Mouse (Mus musculus): ENCODE data around the gene Arhgap30.

Arhgap30 gene

DNA sequence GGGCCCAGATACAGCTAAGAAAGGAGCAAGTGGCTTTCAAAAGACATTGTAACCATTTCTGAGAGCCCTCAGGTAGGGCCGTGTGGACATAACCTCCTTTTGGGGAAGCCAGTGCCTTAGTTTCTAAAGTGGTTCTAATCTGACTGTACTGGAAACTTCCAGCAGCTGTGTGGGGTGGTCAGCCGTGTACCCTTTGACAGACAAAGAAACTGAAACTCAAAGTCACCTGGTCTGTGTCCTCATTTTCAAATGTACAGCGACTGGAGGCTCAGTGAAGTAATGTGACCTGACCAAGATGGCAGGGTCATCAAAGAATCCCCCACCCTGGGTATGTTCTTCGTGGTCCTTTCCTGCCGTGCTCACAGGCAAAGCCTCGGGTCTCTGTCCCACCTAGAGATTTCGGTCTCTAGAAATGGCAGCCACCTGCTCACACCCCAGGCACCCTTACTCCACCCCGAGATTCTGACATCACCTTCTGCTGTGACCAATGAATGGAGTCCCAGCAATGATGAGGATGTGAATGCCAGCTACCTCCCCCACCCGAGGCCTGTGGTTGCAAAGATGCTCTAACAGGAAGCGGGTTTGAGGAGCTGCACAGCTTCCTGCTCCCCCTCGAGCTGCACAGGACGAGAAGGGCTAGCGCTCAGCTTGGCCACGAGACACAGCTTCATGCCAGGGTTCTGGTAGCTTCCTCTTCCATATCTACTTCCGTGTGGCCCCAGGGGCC is at the start of gene Arhgap30:
Arhgap30 (plus strand) TSS at position 579 of the 727 bp plus-strand sequence.
- DNase-seq (ENCODE audit: low spot score in 2 of 2) = no peak

DNA sequence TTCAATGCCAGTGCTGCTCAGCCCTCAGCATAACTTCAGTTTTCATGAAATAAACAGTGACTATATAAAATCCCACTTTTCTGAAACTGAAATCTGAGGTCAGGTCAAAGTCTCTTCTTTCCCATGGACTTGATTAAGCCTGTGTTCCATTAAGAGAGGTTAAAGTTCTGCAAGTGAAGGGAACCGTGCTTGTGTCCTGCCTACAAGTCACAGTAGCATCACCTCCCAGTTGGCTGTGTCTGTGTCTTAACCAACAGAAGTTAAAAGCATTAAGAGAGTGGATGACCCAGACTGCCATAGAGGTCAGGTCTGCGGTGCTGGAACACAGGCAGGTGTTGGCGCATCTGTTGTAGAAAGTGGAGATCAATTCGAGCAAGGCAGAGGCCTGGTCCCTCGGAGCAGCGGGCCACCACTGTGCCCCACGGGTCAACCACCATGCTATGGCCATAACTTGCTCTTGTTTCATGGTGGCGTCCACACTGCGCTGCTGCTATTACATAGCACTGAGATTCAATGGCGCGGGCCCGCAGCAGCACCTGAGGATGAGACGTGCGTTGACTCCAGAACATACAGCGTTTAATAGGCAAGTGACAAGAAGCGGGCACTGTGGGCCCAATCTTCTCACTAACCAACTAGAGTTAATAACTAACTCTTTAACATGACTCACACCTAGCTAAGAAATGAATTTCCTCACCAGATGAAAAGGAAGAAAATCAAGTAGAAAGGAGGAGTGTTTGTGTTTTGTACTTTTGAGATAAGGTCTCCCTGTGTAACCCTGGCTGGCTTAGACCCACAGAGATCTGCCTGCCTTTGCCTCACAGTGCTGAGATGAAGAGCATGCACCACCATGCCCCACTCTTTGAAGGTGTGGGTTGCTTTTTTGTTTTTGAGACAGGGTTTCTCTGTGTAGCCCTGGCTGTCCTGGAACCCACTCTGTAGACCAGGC is 46.2 kb upstream of the Arhgap30 start:
- DNase-seq (ENCODE audit: low spot score in 2 of 2) = no peak

DNA sequence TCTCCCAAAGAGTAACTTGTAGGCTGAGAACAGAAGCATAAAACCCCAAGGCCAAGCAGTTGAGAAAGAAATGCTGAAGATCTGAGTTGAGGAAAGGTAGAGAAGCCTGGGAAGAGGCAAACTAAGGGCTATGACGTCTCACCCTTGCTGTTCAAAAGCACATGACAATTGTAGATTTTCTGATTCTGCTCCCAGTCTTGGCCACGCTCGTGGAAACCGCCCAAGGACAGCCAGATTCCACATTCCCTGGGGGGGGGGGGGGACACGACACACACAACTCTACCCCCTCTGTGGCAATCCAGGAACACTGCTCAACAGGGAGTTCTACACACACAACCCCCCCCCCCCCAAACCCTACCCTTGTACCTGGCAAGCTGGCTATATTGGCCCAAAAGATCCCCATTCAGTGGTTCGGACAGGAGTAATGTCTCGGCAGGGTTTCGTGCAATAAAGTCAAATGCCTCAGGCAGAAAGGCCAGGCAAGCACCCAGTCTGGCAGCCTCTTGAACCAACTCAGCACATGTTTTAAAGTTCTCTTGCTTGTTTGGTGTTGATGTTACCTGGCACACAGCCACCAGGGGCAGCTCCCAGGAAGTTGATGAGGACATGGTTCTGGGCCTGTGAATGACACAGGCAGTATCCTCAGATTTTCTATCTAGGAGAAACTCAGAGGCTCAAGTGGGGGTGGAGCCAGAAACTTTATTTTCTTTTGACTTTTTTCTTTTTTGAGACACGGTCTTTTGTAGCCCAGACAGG is 44.7 kb upstream of the Arhgap30 start:
- no peak for DNase-seq (ENCODE audit: low spot score in 2 of 2)

DNA sequence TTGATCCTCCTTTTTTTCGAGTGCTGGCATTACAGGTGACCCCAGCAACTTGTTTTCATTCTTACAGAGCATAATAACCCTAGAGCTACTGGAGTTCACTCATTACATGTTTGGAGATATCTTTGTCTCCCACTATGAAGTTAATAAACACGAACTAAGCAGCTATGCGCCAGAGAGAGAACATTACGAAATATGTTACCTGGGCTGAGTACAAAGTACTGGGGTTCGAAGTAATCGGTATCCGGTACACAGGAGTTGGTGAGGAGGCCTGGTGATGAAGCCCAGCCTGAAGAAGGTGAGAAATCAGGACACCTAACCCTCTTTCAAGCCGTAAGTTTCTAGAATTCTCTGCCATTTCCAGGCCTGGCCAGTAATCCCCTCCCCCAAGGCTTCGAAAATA is 44.0 kb upstream of the Arhgap30 start:
- DNase-seq (ENCODE audit: low spot score in 2 of 2) = no peak

DNA sequence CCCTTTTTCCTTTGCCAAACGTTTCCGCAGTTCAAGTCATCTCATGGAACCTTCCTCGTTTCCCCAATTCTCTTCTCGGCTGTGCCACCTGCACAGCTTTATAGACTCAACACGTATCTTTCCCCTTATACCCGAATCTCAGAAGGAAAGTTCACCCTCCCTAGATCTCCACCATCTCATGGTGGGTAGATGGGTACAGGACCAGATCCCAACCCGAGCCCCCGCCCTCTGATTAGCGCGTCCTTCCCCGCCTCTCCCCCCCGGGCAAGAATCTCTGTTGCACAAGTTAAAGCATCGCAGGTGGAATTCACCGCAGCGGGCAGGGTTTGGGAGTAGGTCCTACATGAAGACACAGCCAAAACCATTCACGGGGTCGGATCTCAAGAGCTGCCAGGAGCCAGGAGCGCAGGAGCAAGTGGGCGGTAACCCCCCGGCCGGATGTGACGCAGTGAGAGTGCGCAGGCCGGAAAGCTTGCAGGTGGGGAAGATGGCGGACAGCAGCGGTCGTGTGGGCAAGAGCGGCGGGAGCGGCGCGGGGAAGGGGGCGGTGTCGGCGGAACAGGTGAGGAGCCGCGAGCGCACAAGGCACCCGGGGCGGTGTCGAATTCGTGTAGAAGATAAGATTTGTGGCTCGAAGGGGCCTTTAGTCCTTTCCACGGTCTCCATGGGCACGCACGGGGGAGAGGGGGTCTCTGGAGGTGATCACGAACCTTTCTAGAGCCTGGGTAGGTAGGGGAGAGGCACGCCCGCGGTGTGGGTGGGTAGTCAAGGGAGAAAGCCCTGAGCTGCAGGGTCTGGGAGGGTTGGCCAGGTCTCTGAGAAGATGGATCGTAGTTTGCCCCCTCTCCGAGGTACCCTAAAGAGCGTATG is 43.3 kb upstream of the Arhgap30 start, which contains the start of the genes Nit1 and Pfdn2:
Nit1 (minus strand) TSS at position 422 of the 870 bp plus-strand sequence.
Pfdn2 (plus strand) TSS at position 446 of the 870 bp plus-strand sequence.
- peak; percentile 86 to 87 for DNase-seq (ENCODE audit: low spot score in 2 of 2)

DNA sequence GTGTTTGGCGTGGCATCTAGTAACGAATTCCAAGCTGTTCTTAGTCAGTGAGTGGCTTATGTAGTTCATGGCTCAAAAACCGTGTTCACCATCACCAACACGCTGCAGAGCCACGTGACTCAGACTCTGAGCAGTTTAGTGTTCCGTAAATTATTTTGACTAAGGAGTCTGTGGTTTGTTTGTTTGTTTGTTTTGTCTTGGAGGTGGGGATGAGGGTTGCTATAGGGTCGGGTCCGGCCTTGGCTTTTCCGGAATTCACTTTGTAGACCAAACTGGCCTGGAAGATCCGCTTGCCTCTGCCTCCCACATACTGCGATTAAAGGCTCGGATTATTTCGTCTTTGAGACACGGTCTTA is 42.7 kb upstream of the Arhgap30 start:
- no peak for DNase-seq (ENCODE audit: low spot score in 2 of 2)

DNA sequence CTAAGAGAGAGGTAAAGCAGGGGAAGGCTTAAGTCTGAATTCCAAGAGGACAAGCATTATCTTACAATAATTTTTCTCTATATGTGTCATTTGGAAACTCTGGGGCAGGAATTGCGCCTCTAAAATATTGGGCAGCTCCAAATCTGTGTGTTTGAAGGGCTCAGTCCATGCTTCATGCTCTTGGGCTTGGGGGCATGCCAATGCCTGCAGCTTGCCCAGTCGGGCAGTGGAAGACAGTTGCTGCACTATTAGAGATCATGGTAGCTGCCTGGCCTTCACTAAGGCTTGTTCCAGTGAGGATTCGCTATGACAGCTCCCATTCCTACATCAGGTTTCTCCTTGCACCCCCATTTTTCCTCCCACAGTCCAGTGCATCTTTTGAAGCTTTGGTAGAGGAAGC is 40.1 kb upstream of the Arhgap30 start:
- no peak for DNase-seq (ENCODE audit: low spot score in 2 of 2)

DNA sequence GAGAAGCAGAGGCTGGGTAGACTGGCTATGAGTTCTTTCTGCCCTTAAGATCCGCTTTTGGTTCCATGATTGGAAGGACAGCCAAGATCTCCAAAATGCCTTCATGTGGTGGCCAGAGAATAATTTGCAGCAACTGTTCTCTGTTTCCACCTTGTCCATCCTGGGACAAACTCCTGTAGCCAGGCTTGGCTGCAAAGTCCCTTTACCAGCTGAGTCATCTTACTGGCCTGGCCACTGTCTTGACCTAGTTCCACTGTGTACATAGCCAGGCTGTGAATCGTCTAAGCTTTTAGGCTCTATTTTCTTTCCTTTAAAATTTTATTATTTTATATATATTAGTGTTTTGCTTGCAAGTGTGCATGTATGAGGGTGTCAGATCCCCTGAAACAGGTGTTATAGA is 39.5 kb upstream of the Arhgap30 start:
- DNase-seq (ENCODE audit: low spot score in 2 of 2) = no peak

DNA sequence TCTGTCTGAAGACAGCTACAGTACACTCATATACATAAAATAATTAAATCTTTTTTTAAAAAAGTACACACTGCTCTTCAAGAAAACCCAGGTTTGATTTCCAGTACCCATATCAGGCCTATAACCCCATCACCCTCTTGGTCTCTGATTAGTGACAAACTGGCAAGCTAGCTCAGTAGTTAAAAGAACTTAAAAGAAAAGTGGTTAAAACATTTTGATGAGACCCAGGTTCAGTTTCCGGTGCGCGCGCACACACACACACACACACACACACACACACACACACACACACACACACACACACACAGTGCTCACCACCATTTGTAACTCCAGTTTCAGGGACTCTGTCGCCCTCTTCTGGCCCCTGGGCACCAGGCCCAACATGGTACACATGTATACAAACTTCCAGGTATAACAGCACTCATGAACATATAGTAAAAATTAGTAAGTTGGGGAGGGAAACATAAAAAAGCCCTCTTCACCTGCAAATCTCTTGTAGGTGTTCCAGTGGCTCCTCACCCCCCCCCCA is 32.9 kb upstream of the Arhgap30 start:
- no peak for DNase-seq (ENCODE audit: low spot score in 2 of 2)

DNA sequence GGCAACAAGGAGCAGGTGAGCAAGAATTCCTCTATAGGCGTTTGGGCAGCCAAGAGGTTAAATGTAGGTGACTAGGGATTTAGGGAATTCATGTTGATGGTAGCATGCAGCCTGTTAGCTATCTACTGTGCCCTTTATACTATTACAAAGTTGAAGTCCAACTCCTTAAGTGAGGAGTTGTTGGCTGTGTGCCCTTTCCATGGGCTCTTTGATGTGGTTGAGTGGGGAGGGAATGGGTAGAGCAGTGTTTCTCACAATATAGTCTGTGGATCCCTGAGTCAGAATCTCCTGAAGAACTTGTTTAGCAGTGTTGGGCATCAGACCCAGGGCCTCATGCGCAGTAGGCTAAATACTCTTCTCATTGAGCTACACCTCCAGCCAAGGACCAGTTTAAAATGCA is 31.9 kb upstream of the Arhgap30 start:
- no peak for DNase-seq (ENCODE audit: low spot score in 2 of 2)

DNA sequence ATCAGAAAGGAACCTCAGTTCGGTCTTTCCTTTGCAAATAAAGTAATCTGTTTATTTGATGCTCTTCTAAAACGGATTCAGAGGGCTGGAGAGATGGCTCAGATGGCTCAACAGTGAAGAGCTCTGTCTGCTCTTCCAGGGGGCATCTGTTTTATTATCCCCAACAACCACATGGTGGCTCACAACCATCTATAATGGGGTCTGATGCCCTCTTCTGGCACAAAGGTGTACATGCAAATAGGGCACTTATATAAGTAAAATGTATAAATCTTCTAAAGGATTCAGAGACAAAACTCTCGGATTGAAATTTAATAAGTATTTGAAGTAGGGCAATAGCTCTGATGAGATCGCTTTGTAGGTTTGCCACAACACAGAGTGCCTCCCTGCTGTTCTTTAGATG is 30.3 kb upstream of the Arhgap30 start:
- DNase-seq (ENCODE audit: low spot score in 2 of 2) = no peak

DNA sequence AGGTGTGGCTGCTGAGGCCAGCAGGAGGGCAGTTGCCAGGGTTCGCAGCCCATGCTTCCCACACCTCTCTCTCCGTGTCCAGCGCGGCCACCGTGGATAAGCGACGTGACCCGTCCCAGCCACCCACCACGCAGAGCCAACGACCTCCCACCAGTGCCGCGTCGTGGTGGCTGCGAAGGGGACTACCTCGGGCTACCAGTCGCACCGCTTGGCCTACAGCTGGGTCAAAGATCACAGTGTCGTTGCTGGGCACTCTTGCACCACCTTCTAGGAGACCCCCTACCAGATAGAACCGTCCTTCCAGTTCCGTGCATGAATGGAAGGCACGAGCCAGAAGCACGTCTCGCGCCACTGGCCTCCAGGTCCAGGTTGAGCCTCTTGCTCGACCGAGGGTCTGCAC is 28.5 kb upstream of the Arhgap30 start:
- no peak for DNase-seq (ENCODE audit: low spot score in 2 of 2)

DNA sequence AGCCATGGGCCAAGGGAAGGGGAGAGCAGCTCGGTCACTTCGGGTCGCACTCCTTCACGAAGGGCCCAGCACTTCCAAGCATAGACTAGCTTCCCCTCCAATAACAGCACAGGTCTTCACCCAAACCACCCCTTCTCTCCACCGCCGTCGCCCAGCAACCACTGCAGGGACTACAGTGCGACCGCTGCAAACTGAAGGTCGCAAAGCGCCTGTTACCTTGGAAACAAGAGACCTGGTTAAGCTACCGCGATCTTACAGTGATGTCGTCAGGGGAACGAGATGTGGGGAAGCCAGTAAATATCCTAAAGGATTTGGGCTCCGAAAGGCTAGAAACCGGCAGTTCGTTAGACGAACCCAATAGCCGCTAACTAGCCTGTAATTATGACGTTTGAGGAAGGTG is 28.1 kb upstream of the Arhgap30 start, which contains the start of gene Klhdc9:
Klhdc9 (minus strand) TSS at position 143 of the 400 bp plus-strand sequence.
- DNase-seq (ENCODE audit: low spot score in 2 of 2) = peak; percentile 86 to 90

DNA sequence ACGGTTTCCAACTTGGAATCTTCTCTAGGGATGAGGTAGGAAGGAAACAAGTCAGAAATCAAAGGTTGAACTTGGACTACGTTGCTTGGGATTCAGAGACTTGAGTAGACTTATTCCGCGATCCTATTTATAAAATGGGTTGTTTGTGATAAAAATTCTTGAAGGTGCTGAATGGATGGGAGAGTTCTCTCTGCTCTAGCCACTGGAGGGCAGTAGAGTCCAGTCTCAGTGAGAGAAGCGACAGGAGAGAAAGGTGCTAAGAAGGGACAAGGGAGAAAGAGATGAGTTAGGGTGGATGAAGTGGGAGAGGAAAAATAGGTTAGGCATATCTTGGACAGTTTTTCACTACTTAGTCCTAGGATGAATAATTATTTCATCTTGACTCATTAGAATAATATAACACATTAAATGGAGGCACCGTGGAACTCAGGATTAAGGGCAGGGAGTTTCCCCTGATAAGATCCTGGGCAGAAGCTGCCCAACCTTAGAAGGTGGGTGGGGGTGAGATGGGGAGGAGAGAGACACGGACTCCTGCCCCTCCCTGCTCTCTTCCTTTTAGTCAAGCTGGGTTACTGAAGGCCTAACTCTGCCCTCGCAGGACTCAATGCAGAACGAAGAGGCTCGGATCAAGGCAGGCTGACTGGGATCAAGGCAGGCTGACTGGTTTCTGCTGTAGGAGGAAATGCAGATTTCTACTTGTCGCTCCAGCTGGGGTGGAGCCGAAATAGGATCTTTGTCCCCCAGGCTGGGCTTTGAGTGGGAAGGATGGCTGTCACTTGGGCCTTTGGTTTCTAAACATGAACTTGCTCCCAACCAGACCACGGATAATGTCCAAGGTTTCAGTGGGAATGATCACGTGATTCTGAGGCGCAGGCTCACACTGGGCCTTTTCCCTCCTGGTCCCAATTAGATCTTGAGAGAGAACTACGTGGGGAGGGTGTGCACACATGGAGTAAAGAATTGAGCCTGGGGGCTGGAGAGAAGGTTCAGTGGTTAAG is 27.3 kb upstream of the Arhgap30 start:
- DNase-seq (ENCODE audit: low spot score in 2 of 2) = peak; percentile 26 to 56

DNA sequence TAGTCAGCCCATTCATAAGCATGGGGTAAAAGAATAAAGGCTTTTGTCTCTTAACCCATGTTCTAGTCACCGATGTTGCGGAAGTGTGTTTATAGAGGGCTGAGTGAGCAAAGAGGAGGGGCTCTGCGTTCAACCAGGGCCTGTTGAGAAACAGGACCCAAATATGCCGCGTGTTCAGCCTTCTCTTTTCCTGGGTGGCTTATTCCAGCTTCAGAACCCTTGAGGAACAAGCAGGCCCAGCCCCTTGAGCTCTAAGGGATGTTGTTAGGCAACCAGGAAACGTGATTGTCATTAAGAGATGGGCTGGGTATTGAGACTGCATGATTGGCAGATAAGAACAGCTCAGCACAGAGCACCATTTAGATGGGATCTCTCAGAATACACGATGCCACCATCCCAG is 22.8 kb upstream of the Arhgap30 start:
- DNase-seq (ENCODE audit: low spot score in 2 of 2) = no peak

DNA sequence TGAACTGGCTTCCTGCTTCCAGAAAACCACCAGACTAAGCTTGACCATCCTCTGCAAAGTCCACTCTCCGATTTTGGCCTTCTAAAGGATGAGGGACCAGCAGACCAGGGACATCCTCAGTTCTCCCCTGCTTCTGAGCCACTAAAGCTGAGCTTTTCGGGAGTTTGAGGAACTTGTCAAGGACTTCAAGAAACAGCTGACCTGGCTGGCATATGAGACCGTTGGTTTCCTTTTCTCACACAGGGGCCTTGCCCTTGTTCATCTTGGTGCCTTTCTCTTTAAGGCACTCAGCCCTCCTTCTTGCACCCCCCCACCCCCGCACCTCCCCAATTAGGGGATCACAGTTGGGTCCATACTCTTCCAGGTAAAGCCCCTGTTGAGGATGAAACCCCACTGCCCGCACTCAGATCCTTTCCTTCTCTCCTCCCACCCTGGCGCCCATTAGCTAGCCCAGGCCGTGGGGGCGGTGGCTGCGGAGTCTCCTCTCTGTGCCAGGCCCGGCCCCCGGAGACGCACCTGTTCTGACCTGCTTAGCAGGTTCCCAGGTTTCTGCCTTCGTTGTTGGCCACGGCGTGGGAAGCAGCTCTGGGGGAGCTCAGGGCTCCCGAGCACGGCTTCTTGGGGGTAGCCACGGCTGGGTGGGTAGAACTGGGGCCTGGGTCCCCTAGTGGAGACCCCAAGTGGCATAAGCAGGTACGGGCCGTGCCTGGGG is 18.8 kb upstream of the Arhgap30 start, which contains the start of gene Nectin4:
Nectin4 (plus strand) TSS at position 255 of the 712 bp plus-strand sequence.
- no peak for DNase-seq (ENCODE audit: low spot score in 2 of 2)

DNA sequence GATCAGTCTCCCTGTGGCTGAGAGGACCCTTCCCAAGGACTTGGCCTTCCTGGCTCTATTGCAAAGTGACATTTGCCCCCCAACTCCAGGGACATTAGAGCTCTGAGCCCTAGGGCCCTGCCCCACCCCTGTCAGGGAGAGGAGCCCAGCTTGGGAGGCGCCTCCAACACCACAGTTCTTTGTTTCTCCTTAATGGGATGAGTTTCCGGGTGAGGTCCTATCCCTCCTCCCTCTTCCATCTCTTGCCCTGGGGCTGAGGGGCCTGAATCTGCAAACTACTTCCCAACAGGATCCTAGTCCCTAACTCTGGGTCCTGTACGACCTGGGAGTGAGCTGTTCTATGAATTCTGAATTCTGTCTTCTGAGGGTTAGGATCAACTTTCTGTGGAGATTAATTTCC is 15.9 kb upstream of the Arhgap30 start:
- no peak for DNase-seq (ENCODE audit: low spot score in 2 of 2)

DNA sequence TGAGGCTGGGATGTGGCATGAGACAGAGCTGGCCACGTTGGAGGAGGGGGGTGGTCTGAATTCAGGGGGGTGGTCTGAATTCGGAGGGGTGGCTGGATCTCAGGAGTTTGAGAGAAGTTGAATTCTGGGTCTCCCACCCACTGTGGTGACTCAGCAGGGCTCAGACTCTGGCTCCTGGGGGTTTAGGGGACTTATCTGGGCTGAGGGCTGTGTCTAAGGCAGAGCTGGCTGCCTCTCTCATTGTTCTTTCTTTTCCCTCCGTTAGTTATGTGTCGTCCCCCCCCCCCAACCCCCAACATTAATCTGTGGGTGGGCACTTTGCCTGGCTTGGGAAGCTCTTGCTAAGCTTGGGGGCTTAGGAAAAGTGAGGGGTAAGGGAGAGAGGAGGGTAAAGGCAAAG is 14.8 kb upstream of the Arhgap30 start:
- no peak for DNase-seq (ENCODE audit: low spot score in 2 of 2)

DNA sequence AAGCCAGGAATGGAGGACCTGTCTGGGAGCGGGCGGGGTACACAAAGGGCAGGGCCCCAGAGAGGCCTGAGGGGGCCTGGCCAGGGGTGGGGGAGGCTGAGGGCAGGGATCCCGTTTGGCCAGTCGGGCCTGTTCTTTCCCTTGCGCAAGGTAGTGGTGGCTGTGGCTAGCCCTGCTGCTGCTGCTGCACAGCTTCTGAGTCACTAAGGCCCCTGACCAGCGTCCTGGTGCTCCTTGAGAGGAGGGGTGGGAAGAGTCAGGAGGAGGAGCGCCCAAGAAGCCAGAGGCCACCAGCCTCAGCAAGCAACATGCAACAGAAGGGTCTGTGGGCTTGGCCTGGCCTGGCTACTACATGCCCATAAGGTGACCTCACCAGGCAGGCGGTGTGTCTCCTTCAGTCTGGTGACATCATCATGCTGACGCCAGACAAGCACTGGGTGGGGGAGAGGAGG is 13.1 kb upstream of the Arhgap30 start:
- no peak for DNase-seq (ENCODE audit: low spot score in 2 of 2)
